ENCODE assay signal across 8 mouse cellular contexts in genomic region chr10:80655406-80656129, GRCm38 (mm10). TPM values are rescaled to one million over a fixed set of nuclear protein-coding genes. Genes with fewer than 3 reads are reported as not detected.
DNase-seq lines count a peak whose midpoint lies in the region; ATAC-seq and TF ChIP-seq lines count a peak whose summit lies in the region.

No protein-coding gene starts in this region.

- H3K4me2 ChIP-seq in lung, embryonic 15.5 days, result peak overlapping the region; percentile 85
- peak overlapping the region; percentile 90 for H3K4me2 ChIP-seq in forebrain, embryonic 11.5 days (ENCODE audit: low read depth, low read length, severe bottlenecking)
- peak overlapping the region; percentile 94 for H3K4me2 ChIP-seq in intestine, postnatal 0 days (replicated peaks; ENCODE audit: low read depth)
- H3K4me2 ChIP-seq in neural tube, embryonic 14.5 days (ENCODE audit: low read depth, low read length), result peak overlapping the region; percentile 91

- intact Hi-C loops in left cerebral cortex, postnatal 4 days (cut with DNase I), result no loop called here

- peaks cover 26% of the 10 kb centered on the region for H3K4me1 ChIP-seq in lung, embryonic 15.5 days
- peaks cover 11% of the 10 kb centered on the region for H3K4me1 ChIP-seq in forebrain, embryonic 11.5 days (replicated peaks; ENCODE audit: control insufficient read depth, insufficient read depth, low read length)
- H3K4me1 ChIP-seq in intestine, postnatal 0 days (replicated peaks; ENCODE audit: control insufficient read depth, insufficient read depth, low read length), result peaks cover 13% of the 10 kb centered on the region; the same call in 1 of the 2 replicates
- H3K4me1 ChIP-seq in neural tube, embryonic 14.5 days (ENCODE audit: control insufficient read depth, insufficient read depth, low read length), result peaks cover 18% of the 10 kb centered on the region

- peak overlapping the region; percentile 79 for H3K27ac ChIP-seq in lung, embryonic 15.5 days
- no peak overlapping the region for H3K27ac ChIP-seq in forebrain, embryonic 11.5 days (ENCODE audit: low read depth, low read length)
- peak overlapping the region; percentile 54; the same call in 1 of the 2 replicates for H3K27ac ChIP-seq in intestine, postnatal 0 days (ENCODE audit: low read depth, low read length)
- peak overlapping the region; percentile 73 for H3K27ac ChIP-seq in neural tube, embryonic 14.5 days (ENCODE audit: low read depth, low read length)

- ATAC-seq in lung, embryonic 15.5 days (ENCODE audit: borderline replicate concordance, extremely low read depth, low FRiP score, low TSS enrichment), result peak; percentile 58
- ATAC-seq in forebrain, embryonic 11.5 days (replicated peaks; ENCODE audit: low FRiP score), result peak; percentile 61
- ATAC-seq in intestine, postnatal 0 days, result peak; percentile 4; the same call in 1 of the 2 replicates
- peak; percentile 59 for ATAC-seq in neural tube, embryonic 14.5 days (ENCODE audit: low read depth)
- ATAC-seq in inflammation-experienced regulatory T-cells, adult 6 months, result no peak

- no peaks in the 10 kb centered on the region for H3K27me3 ChIP-seq in lung, embryonic 15.5 days
- H3K27me3 ChIP-seq in forebrain, embryonic 11.5 days (ENCODE audit: control insufficient read depth, insufficient read depth, low read length), result no peaks in the 10 kb centered on the region
- no peaks in the 10 kb centered on the region for H3K27me3 ChIP-seq in intestine, postnatal 0 days (replicated peaks; ENCODE audit: control insufficient read depth, insufficient read depth, low read length)
- H3K27me3 ChIP-seq in neural tube, embryonic 14.5 days (ENCODE audit: control insufficient read depth, insufficient read depth, low read length), result no peaks in the 10 kb centered on the region

- no peak for TF ChIP-seq CTCF in intestine, postnatal 0 days (IDR thresholded peaks at IDR 0.05; ENCODE audit: low read depth)

- H3K9ac ChIP-seq in lung, embryonic 15.5 days, result peak overlapping the region; percentile 94
- H3K9ac ChIP-seq in forebrain, embryonic 11.5 days (ENCODE audit: low read length), result peak overlapping the region; percentile 95
- peak overlapping the region; percentile 79 for H3K9ac ChIP-seq in intestine, postnatal 0 days (ENCODE audit: low read depth, low read length)
- H3K9ac ChIP-seq in neural tube, embryonic 14.5 days (replicated peaks; ENCODE audit: low read depth, low read length), result peak overlapping the region; percentile 97

- H3K36me3 ChIP-seq in lung, embryonic 15.5 days, result no peaks in the 10 kb centered on the region
- no peaks in the 10 kb centered on the region for H3K36me3 ChIP-seq in forebrain, embryonic 11.5 days (ENCODE audit: control insufficient read depth, insufficient read depth, low read length)
- H3K36me3 ChIP-seq in intestine, postnatal 0 days (ENCODE audit: control insufficient read depth, insufficient read depth), result peaks cover 8% of the 10 kb centered on the region; the same call in 1 of the 2 replicates
- peaks cover 4% of the 10 kb centered on the region; the same call in 1 of the 2 replicates for H3K36me3 ChIP-seq in neural tube, embryonic 14.5 days (ENCODE audit: control insufficient read depth, insufficient read depth, low read length)

- H3K9me3 ChIP-seq in lung, embryonic 15.5 days, result no peaks in the 10 kb centered on the region
- no peaks in the 10 kb centered on the region for H3K9me3 ChIP-seq in forebrain, embryonic 11.5 days (ENCODE audit: control insufficient read depth, low read length)
- H3K9me3 ChIP-seq in intestine, postnatal 0 days (ENCODE audit: control insufficient read depth), result no peaks in the 10 kb centered on the region
- no peaks in the 10 kb centered on the region for H3K9me3 ChIP-seq in neural tube, embryonic 14.5 days (ENCODE audit: control insufficient read depth, low read length)

- under 1% methylated on average over 12 of the region's 12 CpGs for WGBS in lung, embryonic 15.5 days
- 5% methylated on average over 12 of the region's 12 CpGs for WGBS in forebrain, embryonic 11.5 days
- WGBS in intestine, postnatal 0 days, result 1% methylated on average over 12 of the region's 12 CpGs
- 3% methylated on average over 12 of the region's 12 CpGs for WGBS in neural tube, embryonic 14.5 days

- DNase-seq in lung, adult 18-20 months, result no peak
- no peak for DNase-seq in forebrain, embryonic 11.5 days (ENCODE audit: low spot score)
- DNase-seq in frontal cortex, postnatal 36 days (ENCODE audit: low spot score in 2 of 2), result no peak
- DNase-seq in left cerebral cortex, postnatal 4 days, result no peak

- H3K4me3 ChIP-seq in lung, embryonic 15.5 days, result peak overlapping the region; percentile 94
- H3K4me3 ChIP-seq in forebrain, embryonic 11.5 days (ENCODE audit: low read depth, low read length), result peak overlapping the region; percentile 92
- peak overlapping the region; percentile 87 for H3K4me3 ChIP-seq in intestine, postnatal 0 days (ENCODE audit: low read depth, low read length)
- peak overlapping the region; percentile 83 for H3K4me3 ChIP-seq in neural tube, embryonic 14.5 days (ENCODE audit: low read depth, low read length)

RNA-seq across cellular contexts. Expression of gene Btbd2, which starts 1.3 kb away (rescaled TPM):
- 83.0 and 85.2 TPM in 2 replicates for polyA plus RNA-seq in lung, embryonic 15.5 days (2015; fragmentation: Nextera tagmentation; extraction: Ambion mirVana)
- 78.3 and 97.3 TPM in 2 replicates for polyA plus RNA-seq in forebrain, embryonic 11.5 days (2014; fragmentation: Nextera tagmentation; extraction: Ambion mirVana)
- 21.5 and 23.5 TPM in 2 replicates for polyA plus RNA-seq in intestine, postnatal 0 days (2015; fragmentation: Nextera tagmentation; extraction: Ambion mirVana)
- 75.0 and 79.7 TPM in 2 replicates for polyA plus RNA-seq in neural tube, embryonic 14.5 days (2014; fragmentation: Nextera tagmentation; extraction: Ambion mirVana)
- polyA plus RNA-seq in inflammation-experienced regulatory T-cells, adult 6 months (2017; shearing (Covaris generic)), result 10 to 100 TPM in 1 of 3 experiments, 1 to 10 TPM in 2; 3.4 to 10.4 (median 9.2) TPM
- total RNA-seq in left cerebral cortex, postnatal 4 days (2021), result 10 to 100 TPM; 80.9 to 83.2 TPM

RNA-seq across cellular contexts. Expression of gene Mknk2, which starts 22.3 kb away (rescaled TPM):
- 99.8 and 104 TPM in 2 replicates for polyA plus RNA-seq in lung, embryonic 15.5 days (2015; fragmentation: Nextera tagmentation; extraction: Ambion mirVana)
- 85.1 and 87.0 TPM in 2 replicates for polyA plus RNA-seq in forebrain, embryonic 11.5 days (2014; fragmentation: Nextera tagmentation; extraction: Ambion mirVana)
- 38.4 and 38.6 TPM in 2 replicates for polyA plus RNA-seq in intestine, postnatal 0 days (2015; fragmentation: Nextera tagmentation; extraction: Ambion mirVana)
- 43.1 and 57.3 TPM in 2 replicates for polyA plus RNA-seq in neural tube, embryonic 14.5 days (2014; fragmentation: Nextera tagmentation; extraction: Ambion mirVana)
- polyA plus RNA-seq in inflammation-experienced regulatory T-cells, adult 6 months (2017; shearing (Covaris generic)), result 10 to 100 TPM; 50.3 to 61.4 (median 50.9) TPM
- 10 to 100 TPM; 61.6 to 67.1 TPM for total RNA-seq in left cerebral cortex, postnatal 4 days (2021)

RNA-seq across cellular contexts. Expression of gene Csnk1g2, which starts 32.9 kb away (rescaled TPM):
- polyA plus RNA-seq in lung, embryonic 15.5 days (2015; fragmentation: Nextera tagmentation; extraction: Ambion mirVana), result 142 and 152 TPM in 2 replicates
- polyA plus RNA-seq in forebrain, embryonic 11.5 days (2014; fragmentation: Nextera tagmentation; extraction: Ambion mirVana), result 134 TPM in 2 replicates
- 97.5 and 99.2 TPM in 2 replicates for polyA plus RNA-seq in intestine, postnatal 0 days (2015; fragmentation: Nextera tagmentation; extraction: Ambion mirVana)
- 50.3 and 76.8 TPM in 2 replicates for polyA plus RNA-seq in neural tube, embryonic 14.5 days (2014; fragmentation: Nextera tagmentation; extraction: Ambion mirVana)
- polyA plus RNA-seq in inflammation-experienced regulatory T-cells, adult 6 months (2017; shearing (Covaris generic)), result 10 to 100 TPM; 11.7 to 16.3 (median 13.2) TPM
- 100 to 1,000 TPM; 130 to 138 TPM for total RNA-seq in left cerebral cortex, postnatal 4 days (2021)

RNA-seq across cellular contexts. Expression of gene Mob3a, which starts 46.2 kb away (rescaled TPM):
- 44.5 and 44.7 TPM in 2 replicates for polyA plus RNA-seq in lung, embryonic 15.5 days (2015; fragmentation: Nextera tagmentation; extraction: Ambion mirVana)
- polyA plus RNA-seq in forebrain, embryonic 11.5 days (2014; fragmentation: Nextera tagmentation; extraction: Ambion mirVana), result 57.9 and 61.1 TPM in 2 replicates
- 14.4 and 15.4 TPM in 2 replicates for polyA plus RNA-seq in intestine, postnatal 0 days (2015; fragmentation: Nextera tagmentation; extraction: Ambion mirVana)
- polyA plus RNA-seq in neural tube, embryonic 14.5 days (2014; fragmentation: Nextera tagmentation; extraction: Ambion mirVana), result 42.0 and 48.6 TPM in 2 replicates
- 100 to 1,000 TPM; 190 to 248 (median 240) TPM for polyA plus RNA-seq in inflammation-experienced regulatory T-cells, adult 6 months (2017; shearing (Covaris generic))
- 10 to 100 TPM; 52.0 to 52.1 TPM for total RNA-seq in left cerebral cortex, postnatal 4 days (2021)

RNA-seq across cellular contexts. Expression of gene Izumo4, which starts 46.4 kb away (rescaled TPM):
- polyA plus RNA-seq in lung, embryonic 15.5 days (2015; fragmentation: Nextera tagmentation; extraction: Ambion mirVana), result 19.8 and 23.0 TPM in 2 replicates
- 4.8 and 7.2 TPM in 2 replicates for polyA plus RNA-seq in forebrain, embryonic 11.5 days (2014; fragmentation: Nextera tagmentation; extraction: Ambion mirVana)
- 12.2 and 14.4 TPM in 2 replicates for polyA plus RNA-seq in intestine, postnatal 0 days (2015; fragmentation: Nextera tagmentation; extraction: Ambion mirVana)
- polyA plus RNA-seq in neural tube, embryonic 14.5 days (2014; fragmentation: Nextera tagmentation; extraction: Ambion mirVana), result 24.9 and 29.5 TPM in 2 replicates
- 100 to 1,000 TPM in 2 of 3 experiments, 10 to 100 TPM in 1; 71.4 to 109 (median 107) TPM for polyA plus RNA-seq in inflammation-experienced regulatory T-cells, adult 6 months (2017; shearing (Covaris generic))
- 10 to 100 TPM; 46.3 to 53.6 TPM for total RNA-seq in left cerebral cortex, postnatal 4 days (2021)
